Mouse (Mus musculus) layer of hippocampus, postnatal 36 days (tissue): Measurements from ENCODE around the gene Gpalpp1. TPM values are rescaled to one million over a fixed set of nuclear protein-coding genes. Genes with fewer than 3 reads are reported as not detected.

Source experiments
- DNase-seq, 2 experiments: peaks; one replicate each; pipeline ENCODE4 v3.0.0; 2022
- total RNA-seq, 2 experiments: library from RNA; stranded (reverse); gene quantifications; 2 replicates each; pipeline ENCODE4 v1.2.3; 2021

The Gpalpp1 gene
- total RNA-seq, 2 experiments from 2014 or later: 24.3 to 24.6 TPM

DNA sequence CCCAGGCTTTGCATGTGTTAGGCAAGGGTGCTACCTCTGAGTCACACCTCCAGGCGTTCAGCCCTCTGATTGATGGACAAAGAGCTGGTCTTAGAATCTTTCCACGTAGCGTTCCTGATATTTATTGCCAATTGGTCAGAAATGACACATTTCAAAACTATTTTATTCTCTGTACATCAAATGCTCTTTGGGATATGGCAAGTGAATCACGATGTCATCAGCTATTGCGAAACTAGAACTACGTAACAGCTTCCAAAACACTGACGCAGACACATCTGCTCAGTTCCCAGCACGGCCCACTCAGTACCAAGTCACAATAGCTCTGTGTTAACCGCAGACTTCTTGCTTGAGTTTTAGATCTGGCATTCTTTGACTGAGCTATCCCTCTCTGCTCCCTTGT lies 11.0 kb downstream of the Gpalpp1 start:
- DNase-seq: no peak

DNA sequence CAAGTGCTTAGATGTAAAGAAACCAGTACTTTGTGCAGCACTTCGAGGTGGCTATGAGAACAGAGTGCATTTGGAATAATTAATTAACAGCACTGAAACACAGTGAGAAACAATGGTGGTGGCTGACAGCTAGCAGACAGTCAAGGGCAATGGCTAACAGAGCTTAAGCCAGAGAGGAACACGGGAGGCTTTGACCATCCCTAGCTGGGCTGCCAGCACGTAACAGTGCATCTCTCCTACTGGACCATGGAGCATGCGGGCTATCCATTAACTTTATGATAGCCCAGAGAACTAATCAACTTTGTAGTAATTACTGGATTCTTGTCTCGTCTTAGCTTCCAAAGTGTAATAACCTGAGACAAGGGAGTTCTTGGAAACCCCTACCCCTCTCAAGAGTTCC lies 12.7 kb downstream of the Gpalpp1 start:
- DNase-seq: no peak

DNA sequence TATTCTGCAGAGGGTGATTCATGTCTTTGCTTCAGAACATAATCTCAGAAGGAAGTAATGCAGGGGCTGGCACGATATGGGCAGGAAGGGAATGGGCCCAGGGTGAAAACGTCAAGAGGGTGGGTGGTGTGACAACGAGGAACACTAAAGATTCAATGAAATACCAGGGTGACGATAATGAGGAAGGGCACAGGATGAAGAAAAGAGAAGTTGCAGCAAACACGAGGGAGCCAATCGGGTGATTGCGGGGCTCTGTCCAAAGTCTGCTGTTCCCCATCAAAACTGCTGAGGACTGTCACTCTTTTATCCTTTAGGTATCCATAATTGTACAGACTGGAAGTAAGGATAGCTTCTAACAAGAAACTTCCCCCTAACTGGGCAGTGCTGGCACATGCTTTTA lies 13.3 kb downstream of the Gpalpp1 start:
- DNase-seq: no peak

DNA sequence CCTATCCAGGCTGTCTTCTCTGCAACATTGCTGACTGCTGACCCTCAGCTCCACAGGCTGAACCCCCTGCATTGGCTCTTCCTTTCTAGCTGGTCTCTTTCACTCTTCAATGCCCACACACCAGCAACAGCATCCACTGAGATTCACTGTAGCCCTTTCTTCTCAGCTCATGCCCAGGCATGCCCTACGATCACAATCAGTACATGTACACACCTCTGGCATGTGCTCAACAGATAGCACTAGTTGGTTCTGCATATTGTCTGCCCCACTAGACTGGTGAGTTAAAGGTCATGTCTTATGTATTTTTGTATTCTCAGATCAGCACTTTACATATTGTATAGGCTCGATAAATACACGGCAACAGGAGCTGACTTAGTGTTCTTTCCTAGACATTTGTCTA lies 26.4 kb downstream of the Gpalpp1 start:
- DNase-seq: no peak

DNA sequence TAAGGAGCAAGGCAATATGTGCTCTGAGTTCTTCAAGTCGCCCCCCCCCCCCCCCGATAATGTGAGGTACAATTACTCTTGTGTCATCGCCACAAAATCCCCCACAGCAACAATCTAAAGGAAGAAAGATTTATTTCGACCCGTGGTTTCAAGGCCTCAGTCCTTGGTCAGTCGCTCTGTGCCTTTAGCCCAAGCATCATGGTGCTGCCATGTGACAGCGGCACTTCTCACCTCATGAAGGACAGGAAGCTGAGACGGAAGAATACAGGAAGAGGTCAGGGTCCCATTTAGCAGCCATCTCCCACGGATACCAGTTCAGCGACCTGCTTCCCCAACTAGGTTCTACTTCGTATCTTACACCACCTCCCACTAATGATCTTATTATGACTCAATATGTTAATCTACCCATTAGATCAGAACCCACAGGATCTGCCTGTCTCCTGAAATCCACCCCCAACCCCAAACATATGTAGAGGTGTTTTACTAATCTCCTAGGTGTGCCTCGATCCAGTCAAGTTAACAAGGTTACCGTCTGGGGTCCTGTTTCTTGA lies 28.4 kb downstream of the Gpalpp1 start:
- DNase-seq: no peak

DNA sequence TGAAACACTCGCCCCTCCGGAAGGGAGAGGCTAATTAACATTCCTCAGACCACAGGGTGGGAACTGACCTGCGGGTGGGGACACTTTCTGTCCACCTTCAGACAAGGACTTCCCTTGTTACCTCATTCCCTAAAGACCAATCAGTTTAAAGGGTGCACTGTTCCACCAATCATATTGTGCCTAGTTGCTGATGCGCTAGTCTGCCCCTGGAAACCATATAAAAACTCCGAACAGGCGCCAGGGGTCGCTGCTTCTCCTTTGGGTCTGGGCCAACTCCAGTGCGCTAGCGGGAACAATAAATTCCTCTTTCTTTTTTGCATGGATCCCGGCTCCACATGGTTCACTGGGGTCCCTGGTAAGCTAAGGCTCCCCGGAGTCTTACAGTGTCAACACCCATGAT lies 29.1 kb downstream of the Gpalpp1 start:
- no peak for DNase-seq

DNA sequence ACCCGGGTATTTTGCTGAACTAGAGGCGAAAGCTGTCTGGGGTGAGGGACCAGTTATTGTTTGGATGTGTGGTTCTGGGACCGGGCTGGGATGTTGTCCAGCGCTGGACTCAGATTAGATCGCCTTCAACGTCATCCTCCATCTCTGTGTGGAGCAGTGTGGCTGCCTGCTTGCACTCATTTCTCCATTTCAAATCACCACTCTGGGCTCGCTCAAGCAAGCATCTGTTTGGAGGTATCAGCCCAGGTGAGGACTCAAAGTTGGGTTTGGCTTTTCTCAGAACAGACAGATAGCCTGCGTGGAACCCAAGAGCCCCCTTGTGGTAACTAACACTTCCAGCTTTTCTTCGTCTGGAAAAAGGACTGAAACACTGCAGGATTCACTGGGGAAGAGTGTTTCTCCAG lies 33.5 kb downstream of the Gpalpp1 start:
- peak; percentile 58 to 61 for DNase-seq

DNA sequence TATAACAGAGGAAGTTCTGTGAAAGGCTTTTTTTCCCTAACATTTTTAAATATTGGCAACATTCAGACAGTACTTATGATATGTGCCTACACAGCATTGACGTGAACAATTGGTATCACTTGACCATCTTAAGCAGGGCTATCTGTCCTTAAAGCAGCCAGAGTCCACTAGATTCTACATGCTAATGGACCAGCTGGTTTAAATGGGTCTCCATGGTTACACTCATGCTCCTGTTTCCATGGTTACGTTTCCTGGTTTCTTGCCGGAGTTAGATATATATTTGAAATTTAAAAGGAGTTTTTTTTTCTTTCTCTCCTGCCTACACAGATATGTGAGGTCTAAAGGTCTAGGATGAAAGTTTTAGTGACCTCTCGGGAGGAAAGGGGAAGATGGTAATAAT lies 34.0 kb downstream of the Gpalpp1 start:
- DNase-seq: no peak

DNA sequence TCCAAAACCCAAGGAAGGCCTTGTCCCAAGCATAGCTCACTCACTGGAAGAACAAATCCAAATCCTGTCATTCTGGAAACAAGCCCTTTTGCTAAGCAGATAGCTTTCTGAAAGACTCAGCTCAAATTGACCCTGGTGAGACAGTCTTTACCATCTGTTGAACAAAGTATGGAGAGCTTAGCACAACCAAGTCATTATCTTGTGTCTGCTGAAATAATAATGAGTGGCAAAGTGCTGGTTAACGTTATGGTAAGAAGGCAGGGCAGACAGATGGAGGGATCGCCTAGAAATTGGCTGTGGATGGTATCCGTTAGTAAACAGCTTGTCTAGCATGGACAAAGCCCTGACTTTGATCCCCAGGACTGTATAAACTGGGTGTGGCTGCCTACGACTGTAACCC lies 34.8 kb downstream of the Gpalpp1 start:
- no peak for DNase-seq

DNA sequence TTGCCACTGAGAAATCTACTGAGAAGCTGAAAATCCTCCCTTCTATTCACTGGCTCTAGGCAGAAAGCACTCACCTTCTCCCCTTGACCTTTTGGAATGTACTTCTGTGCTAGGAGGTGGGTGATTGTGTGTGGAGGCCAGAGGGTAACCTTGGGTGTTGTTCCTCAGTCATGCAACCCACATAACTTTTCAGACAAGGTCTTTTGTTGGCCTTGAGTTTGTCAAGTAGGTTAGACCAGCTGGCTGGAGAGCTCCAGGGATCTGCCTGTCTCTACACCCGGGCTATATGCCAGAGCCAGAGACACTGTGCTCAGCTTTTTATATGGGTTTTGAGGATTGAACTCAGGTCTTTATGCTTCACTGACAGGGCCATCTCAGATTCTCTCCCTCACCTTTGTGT lies 36.4 kb downstream of the Gpalpp1 start:
- no peak for DNase-seq

DNA sequence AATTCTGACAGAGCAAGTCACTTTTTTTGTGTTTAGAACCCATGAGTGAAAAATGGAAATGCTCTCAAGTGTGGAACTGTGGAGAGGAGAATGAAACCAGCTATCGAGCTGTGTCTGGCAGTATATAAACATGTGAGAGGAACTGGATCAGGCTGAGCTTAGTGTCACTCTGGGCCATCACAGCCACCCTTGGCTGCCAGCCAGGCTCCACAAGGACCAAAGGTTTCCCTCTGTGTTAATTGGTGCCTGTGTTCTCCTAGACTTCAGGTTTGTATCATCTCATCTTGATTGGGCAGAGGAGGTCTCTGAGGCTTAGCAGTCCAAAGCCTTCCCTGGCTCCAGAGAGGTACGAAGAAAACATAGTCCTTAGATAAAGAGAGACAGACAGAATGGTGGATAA lies 37.9 kb downstream of the Gpalpp1 start:
- no peak for DNase-seq

DNA sequence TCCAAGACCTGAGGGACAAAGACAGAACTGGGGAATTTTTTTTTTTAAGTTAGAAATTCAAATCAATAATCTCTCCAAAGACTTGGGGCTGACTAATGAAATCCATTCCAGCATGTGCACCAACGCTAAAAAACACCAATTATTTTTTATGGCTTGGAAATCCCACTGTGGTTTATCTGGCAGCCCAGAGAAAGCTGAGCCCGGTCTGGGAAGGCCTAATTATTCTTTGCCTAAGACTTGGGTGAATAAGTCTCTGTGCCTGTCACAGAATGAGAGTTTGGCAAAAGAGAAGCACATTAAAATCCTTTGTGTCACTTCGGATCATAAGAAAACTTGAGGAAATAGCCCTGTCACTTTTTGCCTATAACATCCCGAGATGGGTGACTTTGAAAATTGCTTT lies 41.3 kb downstream of the Gpalpp1 start:
- DNase-seq: no peak

DNA sequence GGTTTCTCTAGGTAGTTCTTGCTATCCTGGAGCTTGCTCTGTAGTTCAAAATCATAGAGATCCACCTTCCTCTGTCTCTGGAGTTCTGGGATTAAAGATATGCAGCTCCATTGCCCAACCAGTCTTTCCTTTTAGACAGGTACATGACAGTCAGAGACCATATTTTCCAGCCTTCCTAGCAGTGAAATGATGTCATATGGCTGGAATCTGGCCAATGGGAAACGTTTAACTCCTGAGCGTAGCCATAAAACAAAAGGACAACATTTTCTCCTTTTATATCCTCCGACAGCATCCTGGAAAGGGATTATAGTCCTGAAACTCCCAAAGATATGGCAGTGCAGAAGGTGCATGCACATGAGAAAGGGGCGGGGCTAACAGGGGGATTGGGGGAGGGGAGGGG lies 42.3 kb downstream of the Gpalpp1 start:
- no peak for DNase-seq

DNA sequence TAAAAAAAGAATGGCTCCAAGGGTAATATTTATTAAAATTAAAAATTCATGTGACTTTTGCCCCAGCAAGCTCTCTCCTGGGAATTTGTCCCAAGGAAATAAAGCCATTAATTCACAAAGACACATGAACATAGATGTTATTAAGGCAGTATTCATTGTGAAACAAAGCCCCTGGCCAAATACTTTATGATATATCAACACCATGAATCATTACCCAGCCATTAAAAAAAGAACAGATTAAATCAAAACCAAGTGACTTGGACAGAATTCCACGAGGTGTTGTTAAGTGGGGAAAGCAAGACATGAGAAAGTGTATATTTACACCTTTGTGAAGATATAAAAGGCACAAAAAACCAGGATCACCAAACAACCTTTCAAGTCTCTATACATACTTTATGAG lies 43.3 kb downstream of the Gpalpp1 start:
- DNase-seq: no peak

DNA sequence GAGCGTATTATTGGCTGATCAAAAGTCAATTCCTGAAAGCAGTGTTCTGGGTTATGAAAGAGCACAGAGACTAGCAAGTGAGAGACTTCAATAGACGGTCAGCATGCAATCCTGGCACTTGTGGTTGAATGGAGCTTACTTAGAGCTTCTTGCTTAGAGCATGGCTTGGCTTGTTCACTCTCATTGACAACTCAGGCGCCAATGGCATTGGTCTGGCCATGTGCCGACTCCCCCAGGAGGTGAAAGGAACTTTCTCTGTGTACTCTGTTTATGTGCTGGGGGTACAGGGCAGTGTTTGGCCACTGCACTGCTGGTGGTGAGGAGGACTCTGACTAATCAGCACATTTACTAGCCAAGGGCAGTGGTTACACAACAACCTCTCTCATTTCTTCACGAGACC lies 51.1 kb downstream of the Gpalpp1 start:
- no peak for DNase-seq

DNA sequence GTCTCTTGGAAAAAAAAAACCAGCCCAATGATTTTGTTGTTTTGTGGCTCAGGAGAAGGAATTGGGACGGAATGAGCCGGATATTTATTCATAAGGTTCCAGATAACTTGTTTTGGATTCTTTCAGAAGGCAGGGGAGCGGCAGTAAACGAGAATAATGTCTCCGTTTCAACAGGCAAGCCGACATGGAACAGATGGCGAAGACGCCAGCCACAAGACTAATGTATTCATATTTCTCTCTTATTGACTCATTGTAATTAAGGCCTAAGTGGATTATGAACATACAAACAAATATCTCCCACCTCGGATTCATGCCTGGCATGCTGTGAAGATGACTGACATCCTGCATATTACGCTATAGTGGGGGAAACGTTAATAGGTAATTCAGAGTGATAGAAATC lies 56.8 kb downstream of the Gpalpp1 start:
- DNase-seq: no peak

DNA sequence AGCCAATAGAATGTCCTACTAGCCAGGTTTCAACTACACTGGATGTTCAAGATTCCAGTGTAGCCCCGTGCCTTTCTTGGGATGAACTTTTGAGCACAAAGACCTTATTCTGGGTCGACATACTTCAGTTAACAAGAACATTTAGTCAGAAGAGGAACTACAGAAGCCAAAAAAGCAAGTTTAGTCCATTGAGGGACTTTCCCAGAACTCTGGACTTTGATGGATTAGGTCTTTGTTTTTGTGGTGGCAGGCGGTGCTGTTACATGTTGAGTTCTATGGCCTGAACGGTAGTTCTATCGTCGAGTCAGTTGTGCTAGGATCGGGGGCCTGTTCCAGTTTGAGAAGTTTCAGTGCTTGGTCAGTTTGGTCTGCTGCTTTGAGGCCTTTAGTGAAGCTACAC lies 58.6 kb downstream of the Gpalpp1 start:
- no peak for DNase-seq

DNA sequence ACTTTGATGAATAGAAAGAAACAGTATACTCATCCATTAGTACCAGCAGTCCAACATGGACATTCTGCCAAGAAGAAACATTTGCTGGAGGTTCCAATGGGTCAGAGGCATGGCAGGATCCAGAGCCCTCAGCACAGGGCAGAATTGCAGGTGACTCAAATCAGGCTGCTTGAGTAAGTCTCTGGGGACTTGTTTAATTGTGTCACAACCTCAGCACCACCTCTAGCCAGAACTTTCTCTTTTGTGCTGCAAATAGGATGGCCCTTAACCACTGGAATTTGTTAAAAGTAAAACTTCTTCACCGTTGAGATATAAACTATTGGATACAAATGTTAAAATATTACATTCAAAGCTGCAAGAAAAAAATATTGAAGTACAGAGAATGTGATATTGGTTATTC lies 64.8 kb downstream of the Gpalpp1 start:
- no peak for DNase-seq

DNA sequence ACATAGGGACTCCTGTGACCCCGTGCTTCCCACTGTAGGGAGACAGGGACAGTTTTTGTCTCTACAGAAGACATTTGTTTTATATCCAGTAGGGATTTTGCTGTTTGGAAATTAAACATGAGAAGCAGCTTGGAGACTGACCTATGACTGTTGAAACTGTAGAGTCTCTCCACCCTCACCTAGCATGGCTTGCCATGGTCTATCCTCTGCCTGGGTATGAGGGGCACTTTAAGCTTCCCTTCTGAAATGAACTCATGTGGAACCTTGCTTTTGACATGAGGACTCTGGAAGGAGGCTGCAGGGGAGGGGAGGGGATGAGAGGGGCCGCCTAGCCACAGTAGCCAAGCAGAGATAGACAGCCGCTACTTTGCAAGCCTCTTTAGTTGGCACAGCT lies 66.4 kb downstream of the Gpalpp1 start:
- DNase-seq: no peak

DNA sequence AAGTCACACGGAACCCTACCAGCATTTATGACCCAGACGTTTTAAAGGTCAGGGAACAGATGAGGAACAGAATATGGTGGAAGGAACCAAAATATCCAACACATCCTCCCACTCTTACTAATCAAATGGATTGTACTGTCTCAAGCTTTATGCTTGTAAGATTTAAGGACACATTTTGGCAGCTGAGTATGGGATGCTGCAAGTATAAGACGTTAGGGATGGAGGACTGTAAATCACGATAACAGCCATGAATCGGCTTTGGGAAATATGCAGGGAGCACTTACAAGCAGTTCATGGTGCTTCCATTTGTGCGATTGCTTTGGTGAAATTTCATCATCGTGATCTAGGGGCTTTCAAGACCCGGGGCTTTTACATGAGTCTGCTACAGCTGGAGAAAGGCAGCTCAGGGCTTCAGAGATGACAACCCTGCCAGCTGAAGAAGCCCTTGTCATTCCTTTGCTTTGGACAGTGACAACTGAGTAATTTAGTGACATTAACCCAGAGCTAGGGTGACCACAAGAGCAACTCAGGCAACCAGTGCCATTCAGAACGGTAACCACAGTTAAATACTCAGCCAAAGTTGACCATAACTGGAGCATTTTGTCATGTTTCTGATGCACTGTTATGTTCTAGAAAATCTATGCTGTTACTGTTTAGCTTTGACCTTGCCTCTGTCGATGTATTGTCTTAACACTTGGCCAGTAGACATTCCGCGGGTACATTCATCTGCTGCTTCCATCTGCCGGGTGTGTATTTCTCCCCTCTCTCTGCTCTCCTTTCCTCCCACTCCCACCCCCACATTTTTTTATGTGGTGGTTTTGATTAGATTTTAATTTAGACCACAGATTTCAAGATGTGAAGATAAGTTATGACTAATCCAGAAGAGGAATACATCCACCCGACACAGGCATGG lies 67.1 kb downstream of the Gpalpp1 start:
- DNase-seq: peak in 1 of 2 experiments; percentile 35
